Mouse (Mus musculus): ENCODE results near the gene Orc4. TPM values are rescaled to one million over a fixed set of nuclear protein-coding genes. Genes with fewer than 3 reads are reported as not detected.
"Not testable (repeated sequence)": the region's sequence is repeated elsewhere in the genome, so short reads cannot be mapped to it uniquely, and the experiment has no call there.

Gene Orc4
- polyA plus RNA-seq, 1 experiment from 2014 or later: 71.7 TPM

GRCm38 (mm10) chr2:48895186-48895585 lies 54.9 kb downstream of the Orc4 start:
- no peak overlapping the region for H3K4me2 ChIP-seq
- H3K27me3 ChIP-seq: no peaks in the 10 kb centered on the region

GRCm38 (mm10) chr2:48885945-48886344 lies 64.1 kb downstream of the Orc4 start:
- no peaks in the 10 kb centered on the region for H3K9me3 ChIP-seq (replicated peaks)
- ATAC-seq (replicated peaks; ENCODE audit: insufficient number of reproducible peaks, insufficient read depth, low FRiP score, low read depth): no peak
- 0 out of 2 replicates have a peak, but pooled peaks cover 2% of the 10 kb centered on the region for H3K4me1 ChIP-seq (replicated peaks)
- H3K4me2 ChIP-seq: no peak overlapping the region
- no peaks in the 10 kb centered on the region for H3K36me3 ChIP-seq
- no peaks in the 10 kb centered on the region for H3K27me3 ChIP-seq
- H3K27ac ChIP-seq: no peak overlapping the region
- no peak overlapping the region for H3K9ac ChIP-seq
- H3K4me3 ChIP-seq: no peak overlapping the region

More at GRCm38 (mm10) chr2:48895186-48895585, 54.9 kb downstream of the Orc4 start:
- Histone ChIP-seq H3K36me3 (peaks cover 21% of the 10 kb centered on the region; the same call in 1 of the 2 replicates), H3K4me3 (no peak overlapping the region), H3K4me1 (replicated peaks) (no peaks in the 10 kb centered on the region), H3K9ac (no peak overlapping the region), H3K9me3 (replicated peaks) (no peaks in the 10 kb centered on the region), H3K27ac (no peak overlapping the region)
- no peak for ATAC-seq (replicated peaks; ENCODE audit: insufficient number of reproducible peaks, insufficient read depth, low FRiP score, low read depth)
- WGBS: 88% methylated on average over 3 of the region's 3 CpGs

- no peaks in the 10 kb centered on the region for H3K9me3 ChIP-seq (replicated peaks)
- no peak overlapping the region for H3K4me3 ChIP-seq
- WGBS: 70% methylated on average over 5 of the region's 5 CpGs
- H3K9ac ChIP-seq: no peak overlapping the region
- no peaks in the 10 kb centered on the region for H3K36me3 ChIP-seq
- H3K4me1 ChIP-seq (replicated peaks): no peaks in the 10 kb centered on the region
- H3K4me2 ChIP-seq: no peak overlapping the region
- no peak for ATAC-seq (replicated peaks; ENCODE audit: insufficient number of reproducible peaks, insufficient read depth, low FRiP score, low read depth)
- no peaks in the 10 kb centered on the region for H3K27me3 ChIP-seq
- H3K27ac ChIP-seq: no peak overlapping the region
Observed at GRCm38 (mm10) chr2:48868199-48868913, 81.7 kb downstream of the Orc4 start.

GRCm38 (mm10) chr2:48865596-48865995 lies 84.5 kb downstream of the Orc4 start:
- not testable (repeated sequence) for H3K4me1 ChIP-seq (replicated peaks); H3K27me3 ChIP-seq; H3K36me3 ChIP-seq; H3K9me3 ChIP-seq (replicated peaks); H3K27ac ChIP-seq; H3K4me3 ChIP-seq; H3K4me2 ChIP-seq; H3K9ac ChIP-seq; ATAC-seq (replicated peaks; ENCODE audit: insufficient number of reproducible peaks, insufficient read depth, low FRiP score, low read depth)
- WGBS: 90% methylated on average over 6 of the region's 6 CpGs

Other genes starting within 250 kb of the Orc4 start
- 8.9 and 10.3 TPM in 2 replicates for gene Acvr2a, start 136.2 kb downstream of the Orc4 start, polyA plus RNA-seq (2015; fragmentation: Nextera tagmentation; extraction: Ambion mirVana)
- 18.1 and 22.3 TPM in 2 replicates for gene Mbd5, start 769 bp downstream of the Orc4 start, polyA plus RNA-seq (2015; fragmentation: Nextera tagmentation; extraction: Ambion mirVana)